Mouse (Mus musculus) olfactory bulb, adult 2 months (tissue): ENCODE measurements around the gene Kcnip4.

Source experiments
- CTCF ChIP-seq: fragments of 200-500 bp; IDR thresholded peaks from 2 replicates; pipeline ENCODE4 v1.5.1; 2012; ENCODE audit warnings: low read depth, mild to moderate bottlenecking, low read length, moderate library complexity; ENCODE audit not compliant: insufficient read depth
- POLR2A ChIP-seq: fragments of 200-500 bp; IDR thresholded peaks from 2 replicates; pipeline ENCODE4 v1.6.1; 2012; ENCODE audit warnings: mild to moderate bottlenecking, low read depth, low read length, moderate library complexity; ENCODE audit not compliant: insufficient read depth

DNA sequence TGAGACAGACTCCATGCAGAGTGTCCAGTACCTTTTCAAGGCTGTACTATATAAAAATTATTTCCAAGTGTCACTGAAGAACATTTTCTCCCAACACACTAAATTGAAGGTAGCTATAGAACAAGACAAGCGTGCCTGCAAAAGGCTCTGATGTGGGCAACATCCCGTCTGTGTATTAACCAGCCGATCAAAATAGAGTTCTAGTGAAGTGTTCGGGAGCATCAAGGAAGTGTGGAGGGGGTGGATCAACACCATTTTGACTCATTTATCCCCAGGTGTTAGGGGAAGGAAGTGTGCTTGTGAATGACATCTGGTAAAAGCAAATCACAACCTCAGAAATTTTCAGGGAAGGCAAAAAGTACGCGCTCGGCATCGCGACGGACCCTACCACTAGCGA is 712 bp downstream of the Kcnip4 start:
- no peak for TF ChIP-seq CTCF
- TF ChIP-seq POLR2A = no peak
